Mouse (Mus musculus): ENCODE results near the gene Gm5460.

Gm5460 gene

GRCm38 (mm10) chr14:34075346-34075745, 58.8 kb downstream of the Gm5460 start:
- DNase-seq (ENCODE audit: low spot score in 2 of 2), result no peak

- DNase-seq (ENCODE audit: low spot score in 2 of 2), result no peak
Observed at GRCm38 (mm10) chr14:34077222-34077621, 60.7 kb downstream of the Gm5460 start.

- DNase-seq (ENCODE audit: low spot score in 2 of 2), result no peak
Observed at GRCm38 (mm10) chr14:34078293-34078692, 61.7 kb downstream of the Gm5460 start.

- DNase-seq (ENCODE audit: low spot score in 2 of 2), result peak; percentile 46 to 66
Observed at GRCm38 (mm10) chr14:34080321-34080997, 63.9 kb downstream of the Gm5460 start.

GRCm38 (mm10) chr14:34085731-34086130, 69.2 kb downstream of the Gm5460 start, which contains the start of gene Anxa8:
Anxa8 (plus strand) TSS chr14:34085981.
- DNase-seq (ENCODE audit: low spot score in 2 of 2), result no peak

GRCm38 (mm10) chr14:34086806-34087205, 70.2 kb downstream of the Gm5460 start:
- DNase-seq (ENCODE audit: low spot score in 2 of 2), result no peak

- no peak for DNase-seq (ENCODE audit: low spot score in 2 of 2)
Observed at GRCm38 (mm10) chr14:34087856-34088398, 71.4 kb downstream of the Gm5460 start.

GRCm38 (mm10) chr14:34089796-34090195, 73.2 kb downstream of the Gm5460 start:
- no peak for DNase-seq (ENCODE audit: low spot score in 2 of 2)

GRCm38 (mm10) chr14:34091475-34091874, 74.9 kb downstream of the Gm5460 start:
- no peak for DNase-seq (ENCODE audit: low spot score in 2 of 2)

- no peak for DNase-seq (ENCODE audit: low spot score in 2 of 2)
Observed at GRCm38 (mm10) chr14:34092856-34093255, 76.3 kb downstream of the Gm5460 start.

- DNase-seq (ENCODE audit: low spot score in 2 of 2), result no peak
Observed at GRCm38 (mm10) chr14:34096161-34096560, 79.6 kb downstream of the Gm5460 start.
